Mouse (Mus musculus) G1E (cell line): ENCODE measurements at regions not wholly inside any gene's neighbourhood (a gene's known extent, or its start where the extent isn't known, plus 50 kb on each side); places are given as distances from the start of the nearest gene placed in this dataset.

Source experiments
- ATAC-seq: 2 replicates; pipeline ENCODE4 v1.8.0; 2016; ENCODE audit warnings: mild to moderate bottlenecking; ENCODE audit not compliant: insufficient number of reproducible peaks, poor library complexity, low FRiP score, severe bottlenecking; ENCODE audit errors: extremely low read depth
- DNase-seq: peaks from one replicate; pipeline ENCODE4 v3.0.0; 2012; ENCODE audit warnings: low spot score
- H3K27me3 ChIP-seq: 2 replicates; pipeline ENCODE4 v1.6.1; 2012; ENCODE audit warnings: mild to moderate bottlenecking, low read length, inconsistent platforms; ENCODE audit not compliant: insufficient read depth
- H3K36me3 ChIP-seq: replicated peaks from 2 replicates; pipeline ENCODE3; 2012; ENCODE audit warnings: mild to moderate bottlenecking, inconsistent platforms
- H3K4me1 ChIP-seq: 2 replicates; pipeline ENCODE4 v1.6.1; 2012; ENCODE audit warnings: low read depth, low read length, inconsistent platforms, mixed read lengths; ENCODE audit not compliant: insufficient read depth
- H3K4me3 ChIP-seq: 2 replicates; pipeline ENCODE4 v1.5.1; 2012; ENCODE audit warnings: low read depth, mild to moderate bottlenecking, inconsistent platforms, low read length, moderate library complexity, mixed read lengths
- H3K9me3 ChIP-seq: replicated peaks from 2 replicates; pipeline ENCODE4 v1.6.1; 2012; ENCODE audit warnings: inconsistent platforms
- CTCF ChIP-seq: IDR thresholded peaks from 2 replicates; pipeline ENCODE4 v1.5.1; 2012; ENCODE audit warnings: low read depth, low read length, inconsistent platforms, mixed read lengths
- GATA1 ChIP-seq: IDR thresholded peaks from 2 replicates; pipeline ENCODE4 v1.6.1; 2012; ENCODE audit warnings: borderline replicate concordance, low read length, inconsistent platforms, mixed read lengths
- GATA2 ChIP-seq: IDR thresholded peaks from 2 replicates; pipeline ENCODE4 v1.6.1; 2012; ENCODE audit warnings: low read depth, low read length, inconsistent platforms, borderline replicate concordance
- POLR2AphosphoS5 ChIP-seq: IDR thresholded peaks from 2 replicates; pipeline ENCODE4 v1.6.1; 2012; ENCODE audit warnings: low read depth, low read length, inconsistent platforms; ENCODE audit not compliant: insufficient replicate concordance
- TAL1 ChIP-seq: conservative IDR thresholded peaks from 2 replicates; pipeline ENCODE4 v1.6.1; 2012; ENCODE audit warnings: low read depth, low read length, inconsistent platforms, mixed read lengths

GRCm38 (mm10) chr9:101402544-101403194 lies 151.1 kb upstream of the Ppp2r3a start:
- TF ChIP-seq GATA2: no peak
- TF ChIP-seq GATA1: no peak
- no peak for TF ChIP-seq CTCF
- TF ChIP-seq POLR2AphosphoS5: no peak
- H3K9me3 ChIP-seq: peaks cover 45% of the 10 kb centered on the region
- H3K27me3 ChIP-seq: no peaks in the 10 kb centered on the region
- no peak for DNase-seq
- ATAC-seq: no peak
- H3K4me1 ChIP-seq: no peaks in the 10 kb centered on the region
- no peak overlapping the region for H3K4me3 ChIP-seq
- no peaks in the 10 kb centered on the region for H3K36me3 ChIP-seq

GRCm38 (mm10) chr9:101401416-101401815 lies 149.8 kb upstream of the Ppp2r3a start:
- Histone ChIP-seq H3K36me3 (no peaks in the 10 kb centered on the region), H3K27me3 (no peaks in the 10 kb centered on the region), H3K4me1 (no peaks in the 10 kb centered on the region), H3K4me3 (no peak overlapping the region), H3K9me3 (peaks cover 37% of the 10 kb centered on the region)
- TF ChIP-seq GATA2 (no peak), POLR2AphosphoS5 (no peak), TAL1 (no peak), CTCF (no peak), GATA1 (no peak)
- DNase-seq: no peak
- no peak for ATAC-seq

GRCm38 (mm10) chr9:101398858-101399257 lies 147.3 kb upstream of the Ppp2r3a start:
- no peaks in the 10 kb centered on the region for H3K27me3 ChIP-seq
- no peak overlapping the region for H3K4me3 ChIP-seq
- peaks cover 26% of the 10 kb centered on the region for H3K9me3 ChIP-seq
- no peak for TF ChIP-seq GATA2
- TF ChIP-seq TAL1: no peak
- no peaks in the 10 kb centered on the region for H3K4me1 ChIP-seq
- DNase-seq: no peak
- no peak for ATAC-seq
- H3K36me3 ChIP-seq: no peaks in the 10 kb centered on the region

- DNase-seq: no peak
- no peaks in the 10 kb centered on the region for H3K36me3 ChIP-seq
- no peaks in the 10 kb centered on the region for H3K27me3 ChIP-seq
- no peaks in the 10 kb centered on the region for H3K4me1 ChIP-seq
- H3K9me3 ChIP-seq: peaks cover 23% of the 10 kb centered on the region
- no peak overlapping the region for H3K4me3 ChIP-seq
- no peak for TF ChIP-seq GATA1
- TF ChIP-seq TAL1: no peak
- no peak for TF ChIP-seq GATA2
- no peak for TF ChIP-seq POLR2AphosphoS5
- no peak for TF ChIP-seq CTCF
- ATAC-seq: no peak
Measured at GRCm38 (mm10) chr9:101369380-101369779, 117.8 kb upstream of the Ppp2r3a start.

- Histone ChIP-seq H3K36me3 (no peaks in the 10 kb centered on the region), H3K9me3 (peaks cover 31% of the 10 kb centered on the region), H3K27me3 (no peaks in the 10 kb centered on the region), H3K4me3 (no peak overlapping the region), H3K4me1 (no peaks in the 10 kb centered on the region)
- ATAC-seq (no peak), DNase-seq (no peak)
- TF ChIP-seq CTCF (no peak), TAL1 (no peak), GATA2 (no peak), POLR2AphosphoS5 (no peak), GATA1 (no peak)
Measured at GRCm38 (mm10) chr9:101356607-101357006, 105.0 kb upstream of the Ppp2r3a start.

- no peaks in the 10 kb centered on the region for H3K27me3 ChIP-seq
- H3K4me1 ChIP-seq: no peaks in the 10 kb centered on the region
- peaks cover 32% of the 10 kb centered on the region for H3K9me3 ChIP-seq
- DNase-seq (no peak), ATAC-seq (no peak)
- TF ChIP-seq CTCF (no peak), GATA2 (no peak), POLR2AphosphoS5 (no peak), TAL1 (no peak), GATA1 (no peak)
- no peak overlapping the region for H3K4me3 ChIP-seq
- H3K36me3 ChIP-seq: no peaks in the 10 kb centered on the region
Measured at GRCm38 (mm10) chr9:101348771-101349170, 97.2 kb upstream of the Ppp2r3a start.

GRCm38 (mm10) chr9:101342887-101343286 lies 91.3 kb upstream of the Ppp2r3a start:
- Histone ChIP-seq H3K4me3 (no peak overlapping the region), H3K9me3 (peaks cover 48% of the 10 kb centered on the region), H3K4me1 (no peaks in the 10 kb centered on the region), H3K27me3 (no peaks in the 10 kb centered on the region), H3K36me3 (no peaks in the 10 kb centered on the region)
- no peak for TF ChIP-seq TAL1
- no peak for TF ChIP-seq CTCF
- TF ChIP-seq GATA2: no peak
- DNase-seq: no peak
- ATAC-seq: no peak
